Mouse (Mus musculus) fibroblast of lung, adult 2 months (primary cell): ENCODE data around the gene Ctnnd2.
A peak's percentile ranks its signal among the peaks of the same experiment; 100 is the strongest.

Experiments used
- DNase-seq: peaks from one replicate; pipeline ENCODE4 v3.0.0-alpha.2; 2011; ENCODE audit warnings: low read depth

Gene Ctnnd2

GRCm38 (mm10) chr15:30515425-30515824, 343.0 kb downstream of the Ctnnd2 start:
- DNase-seq: no peak

- DNase-seq: no peak
Observed at GRCm38 (mm10) chr15:30541459-30541858, 369.1 kb downstream of the Ctnnd2 start.

- DNase-seq: no peak
Observed at GRCm38 (mm10) chr15:30548263-30548662, 375.9 kb downstream of the Ctnnd2 start.

GRCm38 (mm10) chr15:30550956-30551355, 378.6 kb downstream of the Ctnnd2 start:
- no peak for DNase-seq

GRCm38 (mm10) chr15:30553910-30554406, 381.6 kb downstream of the Ctnnd2 start:
- DNase-seq: no peak

- peak; percentile 5 for DNase-seq
Observed at GRCm38 (mm10) chr15:30555787-30556186, 383.4 kb downstream of the Ctnnd2 start.

GRCm38 (mm10) chr15:30562375-30562774, 390.0 kb downstream of the Ctnnd2 start:
- no peak for DNase-seq

GRCm38 (mm10) chr15:30564594-30564993, 392.2 kb downstream of the Ctnnd2 start:
- no peak for DNase-seq

- no peak for DNase-seq
Observed at GRCm38 (mm10) chr15:30570254-30570800, 397.9 kb downstream of the Ctnnd2 start.

- DNase-seq: no peak
Observed at GRCm38 (mm10) chr15:30587446-30587845, 415.1 kb downstream of the Ctnnd2 start.

- no peak for DNase-seq
Observed at GRCm38 (mm10) chr15:30590865-30591264, 418.5 kb downstream of the Ctnnd2 start.

GRCm38 (mm10) chr15:30595507-30595906, 423.1 kb downstream of the Ctnnd2 start:
- no peak for DNase-seq

GRCm38 (mm10) chr15:30610613-30611012, 438.2 kb downstream of the Ctnnd2 start:
- no peak for DNase-seq

GRCm38 (mm10) chr15:30615451-30615850, 443.1 kb downstream of the Ctnnd2 start:
- no peak for DNase-seq

GRCm38 (mm10) chr15:30616861-30617260, 444.5 kb downstream of the Ctnnd2 start:
- no peak for DNase-seq

- no peak for DNase-seq
Observed at GRCm38 (mm10) chr15:30617932-30618331, 445.5 kb downstream of the Ctnnd2 start.

GRCm38 (mm10) chr15:30628524-30628923, 456.1 kb downstream of the Ctnnd2 start:
- no peak for DNase-seq

GRCm38 (mm10) chr15:30632113-30632735, 459.8 kb downstream of the Ctnnd2 start:
- no peak for DNase-seq

- no peak for DNase-seq
Observed at GRCm38 (mm10) chr15:30633917-30634316, 461.5 kb downstream of the Ctnnd2 start.

- DNase-seq: no peak
Observed at GRCm38 (mm10) chr15:30634522-30634921, 462.1 kb downstream of the Ctnnd2 start.

- DNase-seq: no peak
Observed at GRCm38 (mm10) chr15:30640651-30641050, 468.3 kb downstream of the Ctnnd2 start.

- DNase-seq: no peak
Observed at GRCm38 (mm10) chr15:30645688-30646087, 473.3 kb downstream of the Ctnnd2 start.

- no peak for DNase-seq
Observed at GRCm38 (mm10) chr15:30646501-30647431, 474.4 kb downstream of the Ctnnd2 start.
